Mouse (Mus musculus) liver, adult 2 months (tissue): ENCODE data around the gene Gdf7. TPM values are rescaled to one million over a fixed set of nuclear protein-coding genes. Genes with fewer than 3 reads are reported as not detected.
A peak's percentile ranks its signal among the peaks of the same experiment; 100 is the strongest.

Source experiments
- DNase-seq: peaks from one replicate; pipeline ENCODE4 v3.0.0-alpha.2; 2011; ENCODE audit warnings: low read depth, low spot score; ENCODE audit errors: extremely low read depth
- H3K27ac ChIP-seq: fragments of 200-500 bp; replicated peaks from 2 replicates; pipeline ENCODE4 v1.5.1; 2012; ENCODE audit warnings: low read depth, mild to moderate bottlenecking, control low read depth, inconsistent platforms, low read length; ENCODE audit not compliant: insufficient read depth
- H3K27me3 ChIP-seq: fragments of 200-500 bp; 2 replicates; pipeline ENCODE4 v1.6.1; 2012; ENCODE audit warnings: mild to moderate bottlenecking, moderate library complexity, low read length, inconsistent platforms; ENCODE audit not compliant: control insufficient read depth, insufficient read depth
- H3K36me3 ChIP-seq: fragments of 200-500 bp; 2 replicates; pipeline ENCODE4 v1.6.1; 2012; ENCODE audit warnings: low read length, inconsistent platforms; ENCODE audit not compliant: control insufficient read depth, insufficient read depth
- H3K4me1 ChIP-seq: fragments of 200-500 bp; 2 replicates; pipeline ENCODE4 v1.6.1; 2011; ENCODE audit warnings: low read length; ENCODE audit not compliant: control insufficient read depth, insufficient read depth
- H3K4me3 ChIP-seq: fragments of 200-500 bp; 2 replicates; pipeline ENCODE4 v1.5.1; 2011; ENCODE audit warnings: low read depth, mild to moderate bottlenecking, control low read depth, low read length, moderate library complexity; ENCODE audit not compliant: insufficient read depth
- H3K79me2 ChIP-seq: fragments of 200-500 bp; 2 replicates; pipeline ENCODE4 v1.6.1; 2012; ENCODE audit warnings: inconsistent platforms, mild to moderate bottlenecking, low read length, moderate library complexity; ENCODE audit not compliant: control insufficient read depth, insufficient read depth
- H3K9ac ChIP-seq: fragments of 200-500 bp; 2 replicates; pipeline ENCODE4 v1.6.1; 2012; ENCODE audit warnings: low read depth, mild to moderate bottlenecking, control low read depth, inconsistent platforms, low read length
- CTCF ChIP-seq: fragments of 200-500 bp; IDR thresholded peaks from 2 replicates; pipeline ENCODE4 v1.5.1; 2011; ENCODE audit warnings: low read depth, low read length, control low read depth
- POLR2A ChIP-seq: fragments of 200-500 bp; IDR thresholded peaks from 2 replicates; pipeline ENCODE4 v1.6.1; 2011; ENCODE audit warnings: low read length, control low read depth; ENCODE audit not compliant: insufficient read depth; ENCODE audit errors: extremely low read depth
- WGBS: fragments of 180-500 bp; shearing (Covaris S2); methylation state at CpG from one replicate; pipeline ENCODE4 v1.1.7; 2018; 5-methylcytosine and 5-hydroxymethylcytosine counted together
- polyA plus RNA-seq: library from polyadenylated mRNA; depleted of rRNA; stranded (reverse); fragments of >200 nt; gene quantifications from 2 replicates; pipeline ENCODE4 v1.2.3, GENCODE M21; 2012
- total RNA-seq: library from RNA; depleted of rRNA; stranded (reverse); fragments of >200 nt; gene quantifications from 2 replicates; pipeline ENCODE4 v1.2.3, GENCODE M21; 2014

Gene Gdf7
- total and polyA plus RNA-seq, 2 experiments, result not detected

DNA sequence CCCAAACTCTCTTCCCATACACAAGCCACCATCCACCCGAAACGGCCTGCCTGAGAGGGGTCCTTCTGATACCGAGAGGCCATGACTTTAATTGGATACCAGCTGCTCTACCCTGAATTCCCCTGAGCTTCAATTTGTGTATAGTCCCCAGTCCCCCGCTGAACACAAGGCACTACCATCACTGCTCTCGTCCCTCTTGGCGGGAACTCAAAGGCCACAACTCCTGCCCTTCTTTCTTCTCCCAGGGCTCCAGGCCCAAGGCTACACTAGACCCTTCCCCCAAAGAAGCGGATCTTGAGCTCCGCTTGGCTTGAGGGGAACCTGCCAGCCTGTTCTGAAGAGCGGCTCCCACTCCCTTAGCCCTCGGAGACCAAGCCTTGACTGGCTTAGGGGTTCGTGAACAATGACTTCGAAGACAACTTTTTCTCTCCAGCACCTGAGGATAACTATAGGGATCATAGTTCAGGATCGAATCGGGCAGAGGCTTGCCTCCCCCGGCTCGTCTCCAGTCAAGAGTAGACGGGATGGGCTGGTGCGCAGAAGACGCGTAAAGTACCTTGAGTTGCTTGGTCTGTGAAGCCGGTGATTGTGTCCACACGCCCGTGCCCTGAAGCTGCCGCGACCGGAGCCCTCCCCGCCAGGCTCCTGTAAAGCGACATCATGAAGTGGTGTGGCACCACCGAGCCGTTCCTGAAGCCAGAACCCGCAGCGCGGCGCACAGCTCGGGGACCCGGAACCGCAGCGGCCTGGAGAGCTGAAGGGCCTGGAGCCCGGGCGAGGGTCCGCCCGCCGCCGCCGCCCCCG is 541 bp downstream of the Gdf7 start:
- Histone ChIP-seq H3K79me2 (no peaks in the 10 kb centered on the region), H3K4me3 (peak overlapping the region; percentile 17; the same call in 1 of the 2 replicates), H3K4me1 (peaks cover 3% of the 10 kb centered on the region), H3K36me3 (no peaks in the 10 kb centered on the region), H3K27ac (no peak overlapping the region), H3K27me3 (peaks cover 34% of the 10 kb centered on the region), H3K9ac (0 out of 2 replicates have a peak overlapping the region, but pooled peaks have one; percentile 19)
- TF ChIP-seq CTCF (no peak), POLR2A (no peak)
- no peak for DNase-seq
- 11% methylated on average over 46 of the region's 46 CpGs for WGBS

DNA sequence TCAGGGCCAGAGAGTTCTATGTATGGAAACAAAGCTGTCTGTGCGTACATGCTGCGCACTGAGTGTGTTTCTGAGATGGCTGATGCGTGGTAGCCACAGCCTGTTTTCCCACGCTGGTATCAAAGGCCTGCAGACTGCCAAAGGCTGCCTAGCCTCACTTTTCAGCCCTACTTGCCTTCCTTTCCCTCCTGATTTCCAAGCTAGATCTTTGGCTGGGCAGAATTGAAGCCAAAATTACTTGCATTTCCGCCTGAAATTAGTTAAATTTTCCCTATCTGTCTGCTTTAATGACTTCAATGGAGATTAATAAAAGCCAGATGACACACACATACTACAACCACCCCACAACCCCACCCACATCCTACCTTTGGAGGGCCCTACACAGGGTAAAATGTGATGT is 1.2 kb downstream of the Gdf7 start:
- Histone ChIP-seq H3K4me1 (peaks cover 3% of the 10 kb centered on the region), H3K4me3 (no peak overlapping the region), H3K9ac (no peak overlapping the region), H3K27ac (no peak overlapping the region), H3K27me3 (peaks cover 34% of the 10 kb centered on the region), H3K79me2 (no peaks in the 10 kb centered on the region), H3K36me3 (no peaks in the 10 kb centered on the region)
- whole genome bisulfite sequencing, result 72% methylated on average over 5 of the region's 5 CpGs
- TF ChIP-seq POLR2A (no peak), CTCF (no peak)
- DNase-seq, result no peak

DNA sequence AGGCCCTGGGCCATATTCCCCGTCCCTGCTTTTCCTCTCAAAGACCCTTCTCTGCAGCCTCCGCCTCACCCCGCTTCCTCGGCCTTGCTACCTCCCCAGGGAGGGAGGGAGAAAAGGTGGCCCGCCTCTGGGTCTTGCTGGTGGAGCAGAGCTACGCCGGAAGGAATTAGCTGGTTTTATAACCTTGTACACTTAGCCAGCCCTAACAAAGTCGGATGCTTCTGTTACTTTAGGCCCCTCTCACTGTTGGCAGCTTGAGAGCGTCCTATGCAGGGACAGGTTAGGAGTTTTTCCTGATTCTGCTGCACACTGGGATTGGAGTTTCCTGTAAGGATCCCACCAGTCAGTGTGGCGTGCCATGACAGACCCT is 1.7 kb downstream of the Gdf7 start:
- Histone ChIP-seq H3K27me3 (peaks cover 34% of the 10 kb centered on the region), H3K9ac (no peak overlapping the region), H3K4me3 (no peak overlapping the region), H3K4me1 (peaks cover 3% of the 10 kb centered on the region), H3K79me2 (no peaks in the 10 kb centered on the region), H3K27ac (no peak overlapping the region), H3K36me3 (no peaks in the 10 kb centered on the region)
- TF ChIP-seq POLR2A (no peak), CTCF (no peak)
- no peak for DNase-seq
- 57% methylated on average over 10 of the region's 10 CpGs for WGBS

DNA sequence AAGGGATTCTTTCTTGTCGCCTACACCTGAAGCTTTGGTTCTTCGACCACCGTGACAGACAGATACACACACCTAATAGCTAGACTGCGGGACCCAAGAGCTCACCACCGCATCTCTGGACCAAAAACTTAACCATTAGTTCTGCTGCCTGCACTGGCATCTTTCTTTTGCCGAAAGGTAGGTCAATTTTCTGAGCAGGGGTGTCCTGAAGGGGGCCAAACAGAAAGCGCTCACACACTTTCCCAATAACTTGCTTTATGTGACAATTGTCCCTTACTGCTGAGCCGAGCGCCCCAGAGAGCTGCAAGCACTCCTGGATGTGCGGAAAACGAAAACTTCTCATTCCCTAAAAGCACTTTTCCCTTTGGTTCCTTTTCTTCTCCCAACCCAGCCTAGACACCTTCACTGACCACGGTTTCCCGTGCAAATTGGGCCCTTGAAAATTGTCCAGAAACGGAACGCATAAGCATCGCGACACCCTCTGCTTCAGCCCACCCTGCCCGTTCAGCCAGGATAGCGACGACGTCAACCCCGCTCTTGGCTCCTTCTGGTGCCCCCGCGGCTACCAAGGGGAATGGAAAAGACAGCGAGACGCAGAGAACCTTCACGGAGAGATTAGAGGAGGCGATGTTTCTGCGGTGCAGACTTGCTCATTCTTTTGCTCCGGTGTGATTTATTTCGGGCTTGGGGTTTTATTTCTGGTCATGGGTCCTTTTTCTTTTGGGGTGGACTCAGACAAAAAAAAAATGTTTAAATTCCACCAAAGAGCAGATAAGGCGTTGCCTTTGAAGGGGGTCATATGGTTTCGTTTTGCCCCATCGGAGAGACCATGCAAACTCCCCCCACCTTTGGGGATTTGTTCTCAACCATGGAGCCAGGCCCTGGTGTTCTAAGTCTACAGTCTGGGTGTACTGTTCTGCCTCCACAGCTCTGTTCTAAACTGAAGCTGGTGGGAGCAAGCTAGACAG is 2.3 kb downstream of the Gdf7 start:
- H3K79me2 ChIP-seq, result no peaks in the 10 kb centered on the region
- WGBS, result 13% methylated on average over 34 of the region's 34 CpGs
- H3K27ac ChIP-seq, result no peak overlapping the region
- DNase-seq, result no peak
- TF ChIP-seq POLR2A, result no peak
- no peak for TF ChIP-seq CTCF
- H3K4me3 ChIP-seq, result no peak overlapping the region
- H3K4me1 ChIP-seq, result peaks cover 3% of the 10 kb centered on the region
- H3K9ac ChIP-seq, result no peak overlapping the region
- no peaks in the 10 kb centered on the region for H3K36me3 ChIP-seq
- peaks cover 34% of the 10 kb centered on the region for H3K27me3 ChIP-seq

DNA sequence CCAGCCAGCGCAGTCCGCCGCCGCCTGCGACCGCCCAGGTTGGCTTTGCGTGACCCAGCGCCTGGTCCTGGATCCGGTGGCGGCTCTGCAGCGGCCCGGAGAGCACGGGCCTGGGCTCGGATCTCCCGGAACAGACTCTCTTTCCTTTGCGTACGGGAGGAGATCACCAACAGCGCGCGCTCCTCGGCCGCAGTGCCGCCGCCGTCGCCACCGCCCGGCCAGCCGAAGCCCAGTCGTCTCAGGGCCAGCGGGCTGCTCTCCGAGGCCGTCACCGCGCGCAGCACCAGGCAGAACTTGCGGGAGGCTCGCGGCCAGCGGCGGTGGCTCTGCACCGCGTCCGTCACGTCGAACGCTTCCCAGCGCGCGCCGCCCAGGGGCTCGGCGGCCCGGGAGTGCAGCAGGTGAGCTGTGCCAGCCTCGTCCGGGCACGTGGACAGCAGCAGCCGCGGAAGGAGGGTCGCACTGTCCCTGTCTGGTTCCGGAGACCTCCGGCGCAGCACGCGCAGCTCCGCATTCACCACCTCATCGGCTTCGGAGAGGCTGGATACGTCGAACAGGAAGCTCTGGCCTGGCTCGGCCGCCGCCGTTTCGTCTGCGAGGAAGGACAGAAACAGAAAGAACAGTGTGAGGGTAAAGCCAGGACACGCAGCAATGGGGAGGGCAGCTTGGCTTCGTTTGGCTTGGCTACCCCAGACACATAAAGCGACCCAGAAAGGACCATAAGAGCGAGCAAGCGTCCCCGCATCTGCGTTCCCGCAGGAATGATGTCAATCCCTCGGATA is 3.2 kb downstream of the Gdf7 start:
- Histone ChIP-seq H3K9ac (no peak overlapping the region), H3K27me3 (peaks cover 34% of the 10 kb centered on the region), H3K36me3 (no peaks in the 10 kb centered on the region), H3K4me1 (peaks cover 3% of the 10 kb centered on the region), H3K27ac (no peak overlapping the region), H3K79me2 (no peaks in the 10 kb centered on the region), H3K4me3 (no peak overlapping the region; the same call in 1 of the 2 replicates)
- WGBS, result 3% methylated on average over 84 of the region's 85 CpGs
- TF ChIP-seq CTCF (no peak), POLR2A (no peak)
- DNase-seq, result no peak
